Mouse (Mus musculus) monocyte, adult 2 months (primary cell): ENCODE measurements around the gene Ehbp1l1.

Source experiments
- DNase-seq, 2 experiments: peaks; one replicate each; pipeline ENCODE4 v3.0.0; 2022; ENCODE audit warnings: low spot score in 2 of 2, low read depth in 1 of 2

The Ehbp1l1 gene

DNA sequence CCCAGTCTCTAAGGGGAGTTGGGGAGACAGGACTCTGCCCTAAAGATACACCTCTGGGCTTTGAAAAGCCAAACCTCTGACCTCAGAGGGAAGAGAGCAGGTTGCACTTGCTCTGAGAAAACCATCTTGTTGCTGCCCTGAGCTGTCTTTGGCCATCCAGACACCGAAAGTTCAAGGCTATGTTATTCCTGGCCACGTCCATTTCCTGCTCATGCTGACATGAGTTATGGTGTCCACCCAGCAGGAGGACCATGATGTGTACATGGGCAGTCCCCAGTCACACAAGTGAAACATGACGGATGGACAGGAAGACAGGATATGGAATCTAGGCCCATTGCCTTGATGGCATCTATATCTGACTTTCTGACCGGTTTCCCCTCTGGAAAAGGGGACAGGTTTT lies 45.7 kb downstream of the Ehbp1l1 start:
- no peak for DNase-seq

DNA sequence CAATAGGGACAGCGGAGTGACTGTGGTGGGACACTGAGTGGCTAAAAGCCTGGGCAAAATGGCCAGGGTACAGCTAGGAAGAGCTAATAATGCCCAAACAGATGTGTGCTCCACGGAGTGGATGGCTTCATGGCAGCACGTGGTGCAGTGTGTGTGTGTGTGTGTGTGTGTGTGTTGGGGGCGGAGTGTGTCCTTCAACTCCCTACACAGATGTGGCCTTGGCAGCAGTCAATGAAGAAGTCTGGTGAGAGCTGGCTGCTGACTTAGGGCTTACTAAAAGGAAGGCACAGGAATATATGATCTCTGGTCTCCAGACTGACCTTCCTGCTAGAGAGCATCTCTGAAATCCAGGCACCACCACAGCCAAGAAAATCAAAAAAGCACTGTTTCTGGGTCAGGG lies 57.7 kb downstream of the Ehbp1l1 start:
- no peak for DNase-seq

DNA sequence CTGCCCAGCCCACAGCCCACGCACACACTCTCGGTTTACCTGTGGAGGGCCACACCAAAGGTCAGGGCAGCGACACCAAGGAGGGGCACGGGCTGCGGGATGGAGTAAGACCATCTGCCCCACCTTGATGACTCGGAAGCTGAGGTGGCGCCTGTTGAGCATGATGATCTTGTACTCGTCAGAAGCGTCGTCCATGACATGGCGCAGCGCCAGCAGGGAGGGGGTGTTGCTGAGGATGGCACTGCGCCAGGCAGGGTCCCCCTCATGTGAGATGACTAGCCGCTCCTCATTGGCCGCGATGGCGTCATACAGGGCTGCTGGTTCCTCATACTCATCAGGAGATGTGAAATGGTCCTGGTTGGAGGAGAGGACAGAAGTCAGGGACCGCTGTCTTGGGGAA lies 59.7 kb downstream of the Ehbp1l1 start:
- DNase-seq: no peak

DNA sequence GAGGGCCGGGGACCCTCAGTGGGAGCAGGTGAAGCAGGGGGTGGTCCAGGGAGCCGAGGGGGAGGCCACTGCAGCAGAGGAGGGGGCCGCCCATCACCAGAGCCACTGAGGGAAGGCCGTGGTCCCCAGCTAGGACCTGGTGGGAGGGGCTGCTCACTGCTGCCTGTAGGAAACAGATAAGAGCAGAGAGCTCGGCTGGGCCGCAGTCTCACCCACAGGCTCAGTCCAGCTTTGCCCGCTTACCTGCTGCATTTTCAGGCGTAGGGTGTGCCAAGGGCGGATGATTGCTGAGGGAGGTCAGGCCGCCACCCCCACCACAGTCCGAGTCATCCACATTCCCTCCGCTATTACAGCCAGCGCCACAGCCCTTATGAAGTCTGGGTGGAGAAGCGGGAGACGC lies 60.7 kb downstream of the Ehbp1l1 start:
- no peak for DNase-seq

DNA sequence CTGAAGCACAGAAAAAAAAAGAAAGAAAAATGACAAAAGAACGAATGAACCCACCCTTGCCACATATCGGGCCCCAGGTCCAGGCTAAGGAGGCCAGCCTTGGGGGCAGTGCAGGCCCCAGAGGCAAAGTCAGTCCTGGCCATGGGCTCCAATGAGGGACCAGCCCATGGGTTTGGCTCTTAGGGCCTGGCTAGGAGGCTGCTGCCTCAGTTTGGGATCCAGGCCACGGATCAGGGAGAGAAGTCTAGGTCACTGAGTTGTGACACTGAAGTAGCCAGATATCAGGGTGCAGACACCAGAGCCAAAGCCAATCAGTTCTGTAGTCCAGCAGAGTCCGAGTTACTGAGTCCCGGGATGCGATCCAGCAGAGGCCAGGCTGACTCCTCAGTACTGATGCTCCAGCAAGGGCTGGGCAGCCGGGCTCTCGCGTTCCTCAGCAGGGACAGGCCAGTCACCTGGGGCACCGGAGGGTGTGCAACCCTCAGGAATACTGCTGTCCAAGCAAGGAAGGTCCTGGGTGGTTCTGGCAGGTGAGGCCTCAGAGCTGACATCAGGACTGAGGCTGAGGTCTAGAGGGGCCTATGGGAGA lies 61.4 kb downstream of the Ehbp1l1 start:
- no peak for DNase-seq

DNA sequence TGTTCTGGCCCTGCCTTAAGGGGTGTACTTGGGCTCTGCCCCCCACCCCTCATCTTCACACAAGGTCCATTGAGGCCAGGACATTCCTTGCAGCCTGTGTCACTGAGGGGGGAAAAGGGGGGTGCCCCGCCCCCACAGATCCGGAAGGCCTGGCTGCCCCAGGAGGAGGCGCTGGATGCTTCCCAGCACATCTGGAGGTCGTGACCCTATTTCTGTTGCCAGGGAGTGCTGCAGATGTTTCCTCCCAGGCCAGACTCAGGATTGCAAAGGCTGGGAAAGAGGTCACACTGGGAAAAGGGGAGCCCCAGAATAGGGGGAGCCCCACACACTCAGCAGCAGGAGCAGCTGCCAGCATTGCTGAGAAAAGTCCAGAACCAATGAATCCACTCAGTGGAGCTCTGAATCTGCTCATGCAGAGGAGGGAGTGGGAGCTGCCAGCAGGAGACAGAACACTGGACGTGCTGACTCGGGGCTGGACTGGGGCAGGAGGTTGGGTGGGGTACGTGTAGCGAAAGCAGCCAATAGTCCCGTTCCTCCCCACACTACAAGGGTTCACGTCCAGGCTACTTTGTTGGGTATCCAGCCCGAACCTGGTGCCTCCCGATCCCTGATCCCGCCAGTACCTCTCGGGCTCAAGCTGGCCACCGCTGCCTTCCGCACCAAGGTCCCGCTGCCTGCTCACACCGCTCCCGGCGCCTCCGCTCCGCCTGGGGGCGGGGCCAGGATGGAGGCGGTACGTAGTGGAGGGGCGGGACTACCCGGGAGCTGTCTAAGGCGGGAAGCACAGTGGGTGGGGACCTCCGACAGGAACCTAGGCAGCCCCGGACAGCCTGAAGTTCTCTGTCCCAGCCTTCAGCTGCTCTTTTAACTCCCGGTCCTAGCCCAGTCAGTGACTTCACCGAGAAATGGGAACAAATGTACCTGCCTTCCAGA lies 62.9 kb downstream of the Ehbp1l1 start, which contains the start of gene Sipa1:
TSS of gene Sipa1 (minus strand) at position 727 of the 933 bp plus-strand sequence.
- DNase-seq: peak; percentile 83 to 91

DNA sequence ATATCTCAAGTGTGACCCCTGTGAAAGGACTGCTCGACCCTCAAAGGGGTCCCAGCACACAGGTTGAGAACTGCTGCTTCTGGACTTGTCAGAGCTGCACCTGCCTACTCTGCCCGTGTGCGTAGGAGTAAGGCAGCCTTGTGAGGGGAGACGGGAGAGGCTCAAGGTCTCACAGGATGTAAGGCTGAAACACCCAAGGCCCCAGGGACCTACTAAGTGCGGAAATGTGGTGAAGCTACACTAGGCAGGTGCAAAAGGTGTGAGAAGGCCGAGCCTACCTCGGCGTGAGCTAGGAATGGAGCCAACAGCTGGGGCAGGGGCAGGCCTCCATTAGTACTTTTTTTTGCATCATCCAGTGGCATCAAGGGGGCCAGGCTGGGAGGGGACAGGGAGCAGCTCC lies 63.8 kb downstream of the Ehbp1l1 start:
- no peak for DNase-seq

DNA sequence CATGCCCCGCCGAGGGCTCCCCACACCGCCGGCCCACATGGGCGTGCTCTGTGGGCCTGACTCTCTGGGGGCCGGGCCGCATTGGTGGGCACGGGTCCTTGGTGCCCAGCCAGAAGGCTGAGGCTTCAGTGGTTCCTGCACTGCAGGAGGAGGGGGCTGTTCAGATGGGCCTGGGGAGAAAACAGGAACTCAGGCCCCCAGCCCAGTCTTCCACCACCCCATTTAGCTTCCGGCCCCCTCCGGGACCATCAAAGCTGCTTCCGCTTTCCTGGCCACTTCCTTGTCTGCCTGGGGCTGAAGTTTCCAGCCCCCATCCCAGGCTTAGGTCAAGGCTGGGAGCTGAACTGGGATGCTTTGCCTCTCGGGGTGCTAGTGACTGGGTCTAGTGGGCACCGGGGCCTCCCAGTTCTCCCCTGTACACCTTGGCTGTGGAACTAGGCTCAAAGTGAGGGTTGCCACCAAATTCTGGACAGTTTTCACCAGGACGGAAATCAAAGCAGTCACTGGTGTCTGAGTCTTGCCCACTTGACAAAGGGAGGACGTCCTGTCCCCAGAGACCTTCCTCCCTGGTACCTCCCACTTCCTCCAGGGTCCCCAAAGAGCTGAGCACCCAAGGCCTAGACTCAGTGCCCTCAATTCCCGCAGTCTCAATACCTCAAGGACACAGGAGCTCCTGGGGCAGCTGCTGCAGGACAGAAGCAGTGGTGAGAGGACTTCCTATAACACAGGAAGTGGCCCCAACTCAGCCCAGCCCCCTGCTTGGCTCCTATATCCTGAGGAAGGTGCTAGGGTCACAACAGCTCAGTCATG lies 65.0 kb downstream of the Ehbp1l1 start:
- peak in 1 of 2 experiments; percentile 67 for DNase-seq
